Mouse (Mus musculus) G1E (cell line): Measurements from ENCODE around the gene Kank3. TPM values are rescaled to one million over a fixed set of nuclear protein-coding genes. Genes with fewer than 3 reads are reported as not detected.

Source experiments
- ATAC-seq: 2 replicates; pipeline ENCODE4 v1.8.0; 2016; ENCODE audit warnings: mild to moderate bottlenecking; ENCODE audit not compliant: insufficient number of reproducible peaks, poor library complexity, low FRiP score, severe bottlenecking; ENCODE audit errors: extremely low read depth
- DNase-seq: peaks from one replicate; pipeline ENCODE4 v3.0.0; 2012; ENCODE audit warnings: low spot score
- H3K27me3 ChIP-seq: 2 replicates; pipeline ENCODE4 v1.6.1; 2012; ENCODE audit warnings: mild to moderate bottlenecking, low read length, inconsistent platforms; ENCODE audit not compliant: insufficient read depth
- H3K36me3 ChIP-seq: replicated peaks from 2 replicates; pipeline ENCODE3; 2012; ENCODE audit warnings: mild to moderate bottlenecking, inconsistent platforms
- H3K4me1 ChIP-seq: 2 replicates; pipeline ENCODE4 v1.6.1; 2012; ENCODE audit warnings: low read depth, low read length, inconsistent platforms, mixed read lengths; ENCODE audit not compliant: insufficient read depth
- H3K4me3 ChIP-seq: 2 replicates; pipeline ENCODE4 v1.5.1; 2012; ENCODE audit warnings: low read depth, mild to moderate bottlenecking, inconsistent platforms, low read length, moderate library complexity, mixed read lengths
- H3K9me3 ChIP-seq: replicated peaks from 2 replicates; pipeline ENCODE4 v1.6.1; 2012; ENCODE audit warnings: inconsistent platforms
- CTCF ChIP-seq: IDR thresholded peaks from 2 replicates; pipeline ENCODE4 v1.5.1; 2012; ENCODE audit warnings: low read depth, low read length, inconsistent platforms, mixed read lengths
- GATA1 ChIP-seq: IDR thresholded peaks from 2 replicates; pipeline ENCODE4 v1.6.1; 2012; ENCODE audit warnings: borderline replicate concordance, low read length, inconsistent platforms, mixed read lengths
- GATA2 ChIP-seq: IDR thresholded peaks from 2 replicates; pipeline ENCODE4 v1.6.1; 2012; ENCODE audit warnings: low read depth, low read length, inconsistent platforms, borderline replicate concordance
- POLR2AphosphoS5 ChIP-seq: IDR thresholded peaks from 2 replicates; pipeline ENCODE4 v1.6.1; 2012; ENCODE audit warnings: low read depth, low read length, inconsistent platforms; ENCODE audit not compliant: insufficient replicate concordance
- TAL1 ChIP-seq: conservative IDR thresholded peaks from 2 replicates; pipeline ENCODE4 v1.6.1; 2012; ENCODE audit warnings: low read depth, low read length, inconsistent platforms, mixed read lengths
- polyA plus RNA-seq: library from polyadenylated mRNA; stranded (reverse); fragments of >175 nt; gene quantifications from 2 replicates; pipeline ENCODE4 v1.2.3, GENCODE M21; 2012
- total RNA-seq, 2 experiments: library from RNA; stranded (forward) in 1 of 2; stranded (reverse) in 1 of 2; fragments of 200-1000 nt in 1 of 2; fragments of >200 nt in 1 of 2; fragmentation: Nextera tagmentation in 1 of 2; gene quantifications; 2 replicates each; pipeline ENCODE4 v1.2.3; 2014 to 2017

Kank3 gene
- total and polyA plus RNA-seq, 3 experiments = 1.1 to 6.6 (median 4.3) TPM

- peaks cover 46% of the 10 kb centered on the region for H3K36me3 ChIP-seq
- DNase-seq (peak; percentile 75), ATAC-seq (peak; percentile 62; the same call in 1 of the 2 replicates)
- no peaks in the 10 kb centered on the region for H3K9me3 ChIP-seq
- peak within 1 kb of the TSS; percentile 90 for H3K4me3 ChIP-seq
- H3K4me1 ChIP-seq = peaks cover 25% of the 10 kb centered on the region
- no peak for TF ChIP-seq POLR2AphosphoS5
- TF ChIP-seq GATA2 = no peak
- TF ChIP-seq CTCF = no peak
- TF ChIP-seq TAL1 = no peak
- no peak for TF ChIP-seq GATA1
- H3K27me3 ChIP-seq = no peaks in the 10 kb centered on the region
Observed at GRCm38 (mm10) chr17:33842966-33843795, 32.9 kb downstream of the Kank3 start, which contains the start of gene Cd320. Cd320 (plus strand) TSS chr17:33843091.

DNA sequence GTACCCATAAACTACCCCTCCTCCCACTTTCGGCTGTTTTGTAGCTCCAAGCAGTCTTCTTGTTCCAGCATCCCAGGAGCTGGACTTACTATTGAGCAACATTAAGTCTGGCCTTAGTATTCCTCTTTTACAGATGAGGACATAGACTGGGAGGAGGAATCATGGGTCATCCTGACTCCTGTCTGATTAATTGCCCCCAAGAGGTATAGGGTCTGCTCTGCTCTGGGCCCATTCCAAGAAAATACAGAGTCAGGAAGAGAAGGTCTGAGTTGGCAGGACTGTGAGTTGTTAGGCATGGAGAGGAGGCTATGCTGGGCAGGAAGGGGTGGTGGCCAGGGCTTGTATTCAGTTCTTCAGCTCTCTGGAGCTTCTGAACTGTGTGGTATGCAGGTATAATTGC, 33.9 kb downstream of the Kank3 start:
- Histone ChIP-seq H3K4me1 (peaks cover 25% of the 10 kb centered on the region), H3K27me3 (no peaks in the 10 kb centered on the region), H3K9me3 (no peaks in the 10 kb centered on the region), H3K4me3 (no peak overlapping the region), H3K36me3 (peaks cover 47% of the 10 kb centered on the region)
- DNase-seq (no peak), ATAC-seq (no peak)
- TF ChIP-seq CTCF = no peak
- TF ChIP-seq TAL1 = no peak
- TF ChIP-seq POLR2AphosphoS5 = no peak
- no peak for TF ChIP-seq GATA2
- TF ChIP-seq GATA1 = no peak

DNA sequence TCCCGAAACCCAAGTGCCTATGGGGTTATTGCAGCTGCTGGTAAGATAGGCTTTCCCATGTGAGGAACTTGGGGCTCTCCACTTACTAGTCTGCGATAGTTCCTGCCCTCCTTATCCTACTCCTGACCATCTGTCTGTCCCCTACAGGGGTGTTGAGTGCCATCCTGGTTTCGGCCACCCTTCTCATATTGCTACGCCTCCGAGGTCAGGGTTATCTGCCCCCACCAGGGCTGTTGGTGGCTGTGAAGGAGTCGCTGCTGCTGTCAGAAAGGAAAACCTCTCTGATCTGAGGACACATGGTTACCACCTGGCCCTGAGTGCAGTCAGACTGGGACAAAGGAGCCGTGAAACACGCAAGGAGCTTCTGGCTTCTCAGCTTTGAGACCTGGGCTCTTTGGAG, 37.8 kb downstream of the Kank3 start:
- ATAC-seq (no peak), DNase-seq (no peak)
- H3K4me1 ChIP-seq = peaks cover 15% of the 10 kb centered on the region
- H3K9me3 ChIP-seq = no peaks in the 10 kb centered on the region
- TF ChIP-seq GATA1 = no peak
- TF ChIP-seq GATA2 = no peak
- no peak for TF ChIP-seq CTCF
- TF ChIP-seq POLR2AphosphoS5 = no peak
- no peak for TF ChIP-seq TAL1
- H3K36me3 ChIP-seq = peaks cover 37% of the 10 kb centered on the region
- no peaks in the 10 kb centered on the region for H3K27me3 ChIP-seq
- no peak overlapping the region for H3K4me3 ChIP-seq

GRCm38 (mm10) chr17:33851331-33851730, 41.0 kb downstream of the Kank3 start:
- no peak for ATAC-seq

DNA sequence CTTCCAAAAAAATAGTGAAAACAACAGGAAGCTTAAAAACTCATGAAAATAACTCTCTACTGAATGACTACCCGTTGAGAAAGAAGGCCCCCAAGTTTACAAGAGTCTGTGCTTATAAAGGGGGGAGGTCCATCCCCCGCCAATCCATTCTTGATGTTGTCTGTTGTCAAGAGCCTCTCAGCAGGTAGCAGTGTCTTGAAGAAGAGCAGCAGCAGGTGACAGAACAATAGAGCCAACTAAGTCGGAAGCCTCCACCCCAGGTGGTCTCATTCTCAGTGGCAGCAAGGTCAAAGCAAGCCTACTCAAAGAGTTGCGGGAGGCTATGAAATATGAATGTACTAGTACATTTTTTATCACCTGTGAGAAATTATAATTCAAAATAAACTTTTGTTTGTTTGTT, 47.5 kb downstream of the Kank3 start:
- TF ChIP-seq CTCF (no peak), POLR2AphosphoS5 (no peak), GATA1 (no peak), GATA2 (no peak), TAL1 (no peak)

More at GRCm38 (mm10) chr17:33851331-33851730, 41.0 kb downstream of the Kank3 start:
- Histone ChIP-seq H3K4me3 (no peak overlapping the region), H3K36me3 (peaks cover 32% of the 10 kb centered on the region), H3K4me1 (no peaks in the 10 kb centered on the region), H3K27me3 (no peaks in the 10 kb centered on the region), H3K9me3 (no peaks in the 10 kb centered on the region)
- DNase-seq = no peak
- TF ChIP-seq POLR2AphosphoS5 (no peak), GATA1 (no peak), TAL1 (no peak), CTCF (no peak), GATA2 (no peak)

DNA sequence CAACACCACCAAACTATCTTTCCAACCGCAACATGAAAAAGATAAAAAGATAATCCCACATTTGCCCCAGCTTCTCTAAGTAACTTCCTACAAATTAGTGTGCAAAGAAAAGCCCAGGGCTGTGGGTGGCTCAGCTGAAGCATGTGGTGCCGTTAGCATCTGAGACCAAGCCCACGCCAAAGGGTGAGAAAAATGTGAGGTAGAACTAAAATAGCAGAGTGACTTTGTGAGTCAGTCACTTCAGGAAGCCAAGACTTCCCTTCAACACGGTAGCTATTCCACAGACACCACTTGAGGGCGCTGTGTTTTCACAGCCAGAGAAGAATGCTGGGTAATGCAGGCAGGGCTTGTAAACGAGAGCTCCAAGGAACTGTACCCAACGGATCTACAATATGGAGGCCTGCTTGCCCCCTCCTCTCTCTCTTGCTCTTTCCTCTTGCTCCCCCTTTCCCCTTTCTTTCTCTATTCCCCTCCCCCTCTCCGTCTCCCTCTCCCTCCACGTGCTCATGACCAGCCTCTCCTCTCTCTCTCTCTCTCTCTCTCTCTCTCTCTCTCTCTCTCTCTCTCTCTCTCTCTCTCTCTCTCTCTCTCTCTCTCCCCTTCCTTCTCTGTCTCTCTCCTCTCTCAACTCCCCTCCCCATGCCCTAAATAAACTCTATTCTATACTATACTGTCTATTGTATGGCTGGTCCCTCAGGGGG, 55.2 kb downstream of the Kank3 start:
- ATAC-seq (no peak), DNase-seq (peak; percentile 51)
- Histone ChIP-seq H3K9me3 (no peaks in the 10 kb centered on the region), H3K4me1 (peaks cover 16% of the 10 kb centered on the region), H3K36me3 (no peaks in the 10 kb centered on the region), H3K4me3 (peak overlapping the region; percentile 55; the same call in 1 of the 2 replicates), H3K27me3 (no peaks in the 10 kb centered on the region)
- TF ChIP-seq CTCF = peak; percentile 62
- TF ChIP-seq GATA1 = no peak

More for the DNA sequence above, 47.5 kb downstream of the Kank3 start:
- no peak for DNase-seq
- Histone ChIP-seq H3K9me3 (peaks cover 2% of the 10 kb centered on the region; the same call in 1 of the 2 replicates), H3K4me1 (no peaks in the 10 kb centered on the region), H3K36me3 (no peaks in the 10 kb centered on the region), H3K4me3 (no peak overlapping the region), H3K27me3 (no peaks in the 10 kb centered on the region)
- no peak for ATAC-seq

Other genes with a start within 250 kb of the Kank3 start
Only the 20 nearest of the 27 such genes appear.
- gene Pram1, start 172.5 kb upstream of the Kank3 start, total RNA-seq (2014; fragmentation: Nextera tagmentation) = 2.0 and 3.3 TPM in 2 replicates
- gene Pram1, start 172.5 kb upstream of the Kank3 start, total RNA-seq (2017) = 0.11 TPM in 1 of 2 replicates, not detected in the other
- gene Pram1, start 172.5 kb upstream of the Kank3 start, polyA plus RNA-seq = 0.24 TPM in 1 of 2 replicates, not detected in the other
- 329 and 356 TPM in 2 replicates for gene Hnrnpm, start 123.7 kb upstream of the Kank3 start, total RNA-seq (2014; fragmentation: Nextera tagmentation)
- gene Hnrnpm, start 123.7 kb upstream of the Kank3 start, total RNA-seq (2017) = 284 and 397 TPM in 2 replicates
- gene Hnrnpm, start 123.7 kb upstream of the Kank3 start, polyA plus RNA-seq = 1,176 and 1,322 TPM in 2 replicates
- 102 and 120 TPM in 2 replicates for gene March2, start 91.8 kb upstream of the Kank3 start, total RNA-seq (2014; fragmentation: Nextera tagmentation)
- gene March2, start 91.8 kb upstream of the Kank3 start, total RNA-seq (2017) = 71.8 and 75.3 TPM in 2 replicates
- gene March2, start 91.8 kb upstream of the Kank3 start, polyA plus RNA-seq = 19.0 and 33.3 TPM in 2 replicates
- 71.0 and 71.4 TPM in 2 replicates for gene Rab11b, start 50.0 kb upstream of the Kank3 start, total RNA-seq (2014; fragmentation: Nextera tagmentation)
- gene Rab11b, start 50.0 kb upstream of the Kank3 start, total RNA-seq (2017) = 23.1 and 25.8 TPM in 2 replicates
- gene Rab11b, start 50.0 kb upstream of the Kank3 start, polyA plus RNA-seq = 130 and 155 TPM in 2 replicates
- gene Angptl4, start 28.7 kb upstream of the Kank3 start, total RNA-seq (2014; fragmentation: Nextera tagmentation) = not detected in 2 replicates
- gene Angptl4, start 28.7 kb upstream of the Kank3 start, total RNA-seq (2017) = 0.06 and 0.11 TPM in 2 replicates
- gene Angptl4, start 28.7 kb upstream of the Kank3 start, polyA plus RNA-seq = not detected in 2 replicates
- gene Rps28, start 14.0 kb downstream of the Kank3 start, total RNA-seq (2014; fragmentation: Nextera tagmentation) = 381 and 417 TPM in 2 replicates
- gene Rps28, start 14.0 kb downstream of the Kank3 start, total RNA-seq (2017) = 3,098 and 4,163 TPM in 2 replicates
- gene Rps28, start 14.0 kb downstream of the Kank3 start, polyA plus RNA-seq = 4,132 and 6,951 TPM in 2 replicates
- gene Ndufa7, start 14.1 kb downstream of the Kank3 start, total RNA-seq (2014; fragmentation: Nextera tagmentation) = 131 and 137 TPM in 2 replicates
- 253 and 307 TPM in 2 replicates for gene Ndufa7, start 14.1 kb downstream of the Kank3 start, total RNA-seq (2017)
- gene Ndufa7, start 14.1 kb downstream of the Kank3 start, polyA plus RNA-seq = 636 and 723 TPM in 2 replicates
- 2.3 and 4.5 TPM in 2 replicates for gene Cd320, start 32.6 kb downstream of the Kank3 start, total RNA-seq (2014; fragmentation: Nextera tagmentation)
- 5.7 and 6.0 TPM in 2 replicates for gene Cd320, start 32.6 kb downstream of the Kank3 start, total RNA-seq (2017)
- 8.1 and 12.7 TPM in 2 replicates for gene Cd320, start 32.6 kb downstream of the Kank3 start, polyA plus RNA-seq
- not detected in 2 replicates for gene Gm7029, start 63.3 kb downstream of the Kank3 start, total RNA-seq (2014; fragmentation: Nextera tagmentation)
- not detected in 2 replicates for gene Gm7029, start 63.3 kb downstream of the Kank3 start, total RNA-seq (2017)
- gene Gm7029, start 63.3 kb downstream of the Kank3 start, polyA plus RNA-seq = not detected in 2 replicates
- 16.2 and 58.2 TPM in 2 replicates for gene Kifc1, start 80.1 kb downstream of the Kank3 start, total RNA-seq (2014; fragmentation: Nextera tagmentation)
- 31.7 and 33.7 TPM in 2 replicates for gene Kifc1, start 80.1 kb downstream of the Kank3 start, total RNA-seq (2017)
- 63.7 and 76.6 TPM in 2 replicates for gene Kifc1, start 80.1 kb downstream of the Kank3 start, polyA plus RNA-seq
- not detected in 2 replicates for gene Platr17, start 94.6 kb downstream of the Kank3 start, total RNA-seq (2014; fragmentation: Nextera tagmentation)
- not detected in 2 replicates for gene Platr17, start 94.6 kb downstream of the Kank3 start, total RNA-seq (2017)
- 0.13 TPM in 1 of 2 replicates, not detected in the other for gene Platr17, start 94.6 kb downstream of the Kank3 start, polyA plus RNA-seq
- gene Daxx, start 98.9 kb downstream of the Kank3 start, total RNA-seq (2014; fragmentation: Nextera tagmentation) = 72.7 and 73.2 TPM in 2 replicates
- gene Daxx, start 98.9 kb downstream of the Kank3 start, total RNA-seq (2017) = 33.0 and 46.3 TPM in 2 replicates
- 58.8 and 67.4 TPM in 2 replicates for gene Daxx, start 98.9 kb downstream of the Kank3 start, polyA plus RNA-seq
- gene Tapbp, start 105.4 kb downstream of the Kank3 start, total RNA-seq (2014; fragmentation: Nextera tagmentation) = 34.0 and 43.0 TPM in 2 replicates
- gene Tapbp, start 105.4 kb downstream of the Kank3 start, total RNA-seq (2017) = 17.0 and 18.5 TPM in 2 replicates
- 142 and 157 TPM in 2 replicates for gene Tapbp, start 105.4 kb downstream of the Kank3 start, polyA plus RNA-seq
- gene Zbtb22, start 105.4 kb downstream of the Kank3 start, total RNA-seq (2014; fragmentation: Nextera tagmentation) = 9.5 and 15.8 TPM in 2 replicates
- 19.7 and 22.2 TPM in 2 replicates for gene Zbtb22, start 105.4 kb downstream of the Kank3 start, total RNA-seq (2017)
- gene Zbtb22, start 105.4 kb downstream of the Kank3 start, polyA plus RNA-seq = 41.9 and 42.1 TPM in 2 replicates
- 27.0 and 32.9 TPM in 2 replicates for gene Rgl2, start 119.0 kb downstream of the Kank3 start, total RNA-seq (2014; fragmentation: Nextera tagmentation)
- 35.5 and 38.9 TPM in 2 replicates for gene Rgl2, start 119.0 kb downstream of the Kank3 start, total RNA-seq (2017)
- 145 and 166 TPM in 2 replicates for gene Rgl2, start 119.0 kb downstream of the Kank3 start, polyA plus RNA-seq
- 63.5 and 75.3 TPM in 2 replicates for gene Pfdn6, start 129.8 kb downstream of the Kank3 start, total RNA-seq (2014; fragmentation: Nextera tagmentation)
- gene Pfdn6, start 129.8 kb downstream of the Kank3 start, total RNA-seq (2017) = 133 and 141 TPM in 2 replicates
- 347 and 373 TPM in 2 replicates for gene Pfdn6, start 129.8 kb downstream of the Kank3 start, polyA plus RNA-seq
- 29.6 and 34.2 TPM in 2 replicates for gene Wdr46, start 130.1 kb downstream of the Kank3 start, total RNA-seq (2014; fragmentation: Nextera tagmentation)
- 30.7 and 31.1 TPM in 2 replicates for gene Wdr46, start 130.1 kb downstream of the Kank3 start, total RNA-seq (2017)
- gene Wdr46, start 130.1 kb downstream of the Kank3 start, polyA plus RNA-seq = 72.2 and 83.2 TPM in 2 replicates
- 1.7 and 1.9 TPM in 2 replicates for gene B3galt4, start 141.0 kb downstream of the Kank3 start, total RNA-seq (2014; fragmentation: Nextera tagmentation)
- 3.0 and 3.6 TPM in 2 replicates for gene B3galt4, start 141.0 kb downstream of the Kank3 start, total RNA-seq (2017)
- gene B3galt4, start 141.0 kb downstream of the Kank3 start, polyA plus RNA-seq = 10.9 and 13.5 TPM in 2 replicates
- gene Vps52, start 145.3 kb downstream of the Kank3 start, total RNA-seq (2014; fragmentation: Nextera tagmentation) = 30.0 and 34.1 TPM in 2 replicates
- gene Vps52, start 145.3 kb downstream of the Kank3 start, total RNA-seq (2017) = 18.5 and 19.8 TPM in 2 replicates
- gene Vps52, start 145.3 kb downstream of the Kank3 start, polyA plus RNA-seq = 45.6 and 48.9 TPM in 2 replicates
- 2,195 and 2,298 TPM in 2 replicates for gene Rps18, start 145.5 kb downstream of the Kank3 start, total RNA-seq (2014; fragmentation: Nextera tagmentation)
- 1,704 and 1,830 TPM in 2 replicates for gene Rps18, start 145.5 kb downstream of the Kank3 start, total RNA-seq (2017)
- gene Rps18, start 145.5 kb downstream of the Kank3 start, polyA plus RNA-seq = 739 and 1,633 TPM in 2 replicates